10 mouse cellular contexts compared by ENCODE assay signal in genomic region chr13:40708913-40709312, GRCm38 (mm10). TPM values are rescaled to one million over a fixed set of nuclear protein-coding genes. Genes with fewer than 3 reads are reported as not detected.
DNase-seq lines count a peak whose midpoint lies in the region; ATAC-seq and TF ChIP-seq lines count a peak whose summit lies in the region.
"Had no signal": no experiment of that assay in that cellular context is flagged by ENCODE, and none has a peak within 500 bp of the region (broad histone marks: within the 10 kb centered on the region; RNA-seq: fewer than 3 reads in every experiment).

No protein-coding gene starts in this region.

- no peaks in the 10 kb centered on the region for H3K79me2 ChIP-seq in heart, adult 2 months (replicated peaks; ENCODE audit: control insufficient read depth, insufficient read depth, low read length)

- no peak for TF ChIP-seq POLR2A in heart, adult 2 months (IDR thresholded peaks at IDR 0.05; ENCODE audit: insufficient read depth, low read depth, low read length)

- no peaks in the 10 kb centered on the region for H3K36me3 ChIP-seq in heart, adult 2 months (ENCODE audit: control insufficient read depth, insufficient read depth, low read length)
- no peaks in the 10 kb centered on the region for H3K36me3 ChIP-seq in embryonic facial prominence, embryonic 12.5 days
- no peaks in the 10 kb centered on the region for H3K36me3 ChIP-seq in hindbrain, embryonic 15.5 days
- H3K36me3 ChIP-seq: intestine, embryonic 15.5 days had no signal

- DNase-seq in heart, adult 11 months: peak; percentile 71
- no peak for DNase-seq in heart, adult 2 months
- peak; percentile 57 for DNase-seq in neural tube, embryonic 10.5 days (ENCODE audit: extremely low spot score, low spot score)
- no peak for DNase-seq in ovary, postnatal 10 days (ENCODE audit: low spot score)
- no peak for DNase-seq in MN1 (ENCODE audit: low spot score)
- DNase-seq: cerebellum, adult 9-11 months had no signal

- intact Hi-C loops in heart, adult 2 months (cut with DNase I): no loop called here

- peak overlapping the region; percentile 45 for H3K4me2 ChIP-seq in embryonic facial prominence, embryonic 12.5 days (replicated peaks)
- H3K4me2 ChIP-seq in hindbrain, embryonic 15.5 days: peak overlapping the region; percentile 43
- H3K4me2 ChIP-seq: intestine, embryonic 15.5 days had no signal

- no peak overlapping the region for H3K9ac ChIP-seq in heart, adult 2 months (ENCODE audit: low read depth, low read length)
- H3K9ac ChIP-seq in embryonic facial prominence, embryonic 12.5 days: no peak overlapping the region
- H3K9ac ChIP-seq in hindbrain, embryonic 15.5 days: no peak overlapping the region
- H3K9ac ChIP-seq: intestine, embryonic 15.5 days had no signal

- TF ChIP-seq EP300 in heart, adult 2 months (IDR thresholded peaks at IDR 0.05; ENCODE audit: insufficient read depth, low read depth, low read length): no peak

- H3K27ac ChIP-seq in heart, adult 2 months: no peak overlapping the region
- H3K27ac ChIP-seq in embryonic facial prominence, embryonic 12.5 days: no peak overlapping the region
- H3K27ac ChIP-seq in hindbrain, embryonic 15.5 days (replicated peaks): no peak overlapping the region
- H3K27ac ChIP-seq: intestine, embryonic 15.5 days had no signal

- under 1% methylated on average over 26 of the region's 26 CpGs for WGBS in heart, adult 2 months
- 0% methylated on average over 26 of the region's 26 CpGs for WGBS in embryonic facial prominence, embryonic 12.5 days
- under 1% methylated on average over 26 of the region's 26 CpGs for WGBS in hindbrain, embryonic 15.5 days

- no peaks in the 10 kb centered on the region for H3K9me3 ChIP-seq in embryonic facial prominence, embryonic 12.5 days
- no peaks in the 10 kb centered on the region for H3K9me3 ChIP-seq in hindbrain, embryonic 15.5 days
- H3K9me3 ChIP-seq: intestine, embryonic 15.5 days had no signal

- H3K27me3 ChIP-seq in heart, adult 2 months (ENCODE audit: control insufficient read depth, insufficient read depth, low read length): peaks cover 33% of the 10 kb centered on the region
- H3K27me3 ChIP-seq in embryonic facial prominence, embryonic 12.5 days: peaks cover 76% of the 10 kb centered on the region
- peaks cover 77% of the 10 kb centered on the region for H3K27me3 ChIP-seq in hindbrain, embryonic 15.5 days

- no peak for TF ChIP-seq CTCF in heart, adult 2 months (IDR thresholded peaks at IDR 0.05)

- H3K4me3 ChIP-seq in heart, adult 2 months: no peak overlapping the region
- H3K4me3 ChIP-seq in embryonic facial prominence, embryonic 12.5 days: peak overlapping the region; percentile 20
- H3K4me3 ChIP-seq in hindbrain, embryonic 15.5 days: peak overlapping the region; percentile 7; the same call in 1 of the 2 replicates
- H3K4me3 ChIP-seq: intestine, embryonic 15.5 days had no signal

- ATAC-seq in embryonic facial prominence, embryonic 12.5 days (ENCODE audit: insufficient number of reproducible peaks, insufficient read depth, low FRiP score, low TSS enrichment): no peak
- peak; percentile 40; the same call in 1 of the 2 replicates for ATAC-seq in hindbrain, embryonic 15.5 days (ENCODE audit: low FRiP score, low read depth)
- no peak for ATAC-seq in monocyte, adult 5-6 weeks (replicated peaks; ENCODE audit: insufficient number of reproducible peaks, low FRiP score, low TSS enrichment, poor library complexity, severe bottlenecking)
- ATAC-seq: intestine, embryonic 15.5 days had no signal

- H3K4me1 ChIP-seq in heart, adult 2 months (ENCODE audit: control insufficient read depth, insufficient read depth, low read length): no peaks in the 10 kb centered on the region
- peaks cover 26% of the 10 kb centered on the region; the same call in 1 of the 2 replicates for H3K4me1 ChIP-seq in embryonic facial prominence, embryonic 12.5 days
- H3K4me1 ChIP-seq in hindbrain, embryonic 15.5 days (replicated peaks): peaks cover 17% of the 10 kb centered on the region

RNA-seq across cellular contexts. Expression of gene Tfap2a, which starts 29.3 kb away (rescaled TPM):
- under 1 TPM; 0.08 to 0.14 TPM for total RNA-seq in heart, adult 2 months (2021)
- 0.18 TPM in 1 of 2 replicates, not detected in the other for polyA plus RNA-seq in heart, adult 2 months (2012; rRNA removed)
- 8.5 and 9.5 TPM in 2 replicates for polyA plus RNA-seq in embryonic facial prominence, embryonic 12.5 days (2016; fragmentation: Nextera tagmentation; extraction: Ambion mirVana)
- 10.5 and 11.5 TPM in 2 replicates for polyA plus RNA-seq in hindbrain, embryonic 15.5 days (2015; fragmentation: Nextera tagmentation; extraction: Ambion mirVana)
- total RNA-seq in monocyte, adult 5-6 weeks (2017): 0.10 to 0.57 TPM in 2 of 3 replicates, not detected in the other

Comparison
In these comparisons a context has a peak if more than half of its experiments do, and no peak if none do; other contexts are left out.
1. DNase-seq: peak in heart, adult 11 months (single experiment) and neural tube, embryonic 10.5 days (single experiment); none in heart, adult 2 months (0 of 2), ovary, postnatal 10 days (single experiment) and MN1 (single experiment).